Mouse (Mus musculus): ENCODE measurements around the gene Hoxd4.

- TF ChIP-seq CTCF (IDR thresholded peaks at IDR 0.05; ENCODE audit: control insufficient read depth, insufficient read depth, insufficient read length) (no peak), MYOD1 (IDR thresholded peaks at IDR 0.05; ENCODE audit: control insufficient read depth, insufficient read length, low read depth) (no peak), MAX (IDR thresholded peaks at IDR 0.05) (no peak), CEBPB (IDR thresholded peaks at IDR 0.05; ENCODE audit: low read depth) (no peak), MYOG (IDR thresholded peaks at IDR 0.05; ENCODE audit: control insufficient read depth, extremely low read depth, insufficient read length) (no peak), USF1 (IDR thresholded peaks at IDR 0.05; ENCODE audit: low read depth) (no peak), FOSL1 (IDR thresholded peaks at IDR 0.05; ENCODE audit: insufficient read depth, low read length, poor library complexity, severe bottlenecking) (no peak)
These were observed 30.2 kb downstream of the Hoxd4 start for GRCm38 (mm10) chr2:74741979-74742277.

All from C2C12 (cell line).